Mouse (Mus musculus) heart, embryonic 11.5 days (tissue): ENCODE data around the gene Pla2g3. TPM values are rescaled to one million over a fixed set of nuclear protein-coding genes. Genes with fewer than 3 reads are reported as not detected.

ENCODE experiments used
- ATAC-seq: fragments of 200-750 bp; cut with Nextera tagmentation; replicated peaks from 2 replicates; pipeline ENCODE4 v1.8.0; 2017; ENCODE audit warnings: moderate library complexity; ENCODE audit not compliant: insufficient number of reproducible peaks, low FRiP score, low TSS enrichment
- H3K27ac ChIP-seq: fragments of 300-500 bp; sonication (generic); 2 replicates; pipeline ENCODE4 v1.5.1; 2014; ENCODE audit warnings: mild to moderate bottlenecking, low read depth, low read length
- H3K27me3 ChIP-seq: fragments of 300-500 bp; sonication (generic); 2 replicates; pipeline ENCODE4 v1.6.1; 2014; ENCODE audit warnings: mild to moderate bottlenecking, low read length, mixed read lengths; ENCODE audit not compliant: control insufficient read depth, insufficient read depth
- H3K36me3 ChIP-seq: fragments of 300-500 bp; sonication (generic); 2 replicates; pipeline ENCODE4 v1.6.1; 2014; ENCODE audit warnings: mild to moderate bottlenecking, low read length, moderate library complexity, mixed read lengths; ENCODE audit not compliant: control insufficient read depth, insufficient read depth
- H3K4me1 ChIP-seq: fragments of 300-500 bp; sonication (generic); 2 replicates; pipeline ENCODE4 v1.6.1; 2014; ENCODE audit warnings: low read length; ENCODE audit not compliant: control insufficient read depth, insufficient read depth
- H3K4me2 ChIP-seq: fragments of 300-500 bp; sonication (generic); 2 replicates; pipeline ENCODE4 v1.6.1; 2014; ENCODE audit warnings: mild to moderate bottlenecking, moderate library complexity
- H3K4me3 ChIP-seq: fragments of 300-500 bp; sonication (generic); 2 replicates; pipeline ENCODE4 v1.5.1; 2014; ENCODE audit warnings: low read depth, low read length
- H3K9ac ChIP-seq: fragments of 300-500 bp; sonication (generic); 2 replicates; pipeline ENCODE4 v1.6.1; 2014; ENCODE audit warnings: mild to moderate bottlenecking, low read depth, low read length, moderate library complexity
- H3K9me3 ChIP-seq: fragments of 300-500 bp; sonication (generic); replicated peaks from 2 replicates; pipeline ENCODE4 v1.6.1; 2016; ENCODE audit warnings: low read length; ENCODE audit not compliant: control insufficient read depth
- WGBS: fragments of 180-500 bp; shearing (Covaris S2); extraction: QIAGEN DNeasy Blood & Tissue Kit; methylation state at CpG from one replicate; pipeline ENCODE4 v1.1.7; 2014; ENCODE audit not compliant: insufficient replicate concordance; 5-methylcytosine and 5-hydroxymethylcytosine counted together
- polyA plus RNA-seq: library from polyadenylated mRNA; unstranded; fragments of >200 nt; fragmentation: Nextera tagmentation; extraction: Ambion mirVana; gene quantifications from 2 replicates; pipeline ENCODE4 v1.2.1, GENCODE M21; 2014

Pla2g3 gene
- polyA plus RNA-seq, 1 experiment from 2014 or later = 0.26 TPM

DNA sequence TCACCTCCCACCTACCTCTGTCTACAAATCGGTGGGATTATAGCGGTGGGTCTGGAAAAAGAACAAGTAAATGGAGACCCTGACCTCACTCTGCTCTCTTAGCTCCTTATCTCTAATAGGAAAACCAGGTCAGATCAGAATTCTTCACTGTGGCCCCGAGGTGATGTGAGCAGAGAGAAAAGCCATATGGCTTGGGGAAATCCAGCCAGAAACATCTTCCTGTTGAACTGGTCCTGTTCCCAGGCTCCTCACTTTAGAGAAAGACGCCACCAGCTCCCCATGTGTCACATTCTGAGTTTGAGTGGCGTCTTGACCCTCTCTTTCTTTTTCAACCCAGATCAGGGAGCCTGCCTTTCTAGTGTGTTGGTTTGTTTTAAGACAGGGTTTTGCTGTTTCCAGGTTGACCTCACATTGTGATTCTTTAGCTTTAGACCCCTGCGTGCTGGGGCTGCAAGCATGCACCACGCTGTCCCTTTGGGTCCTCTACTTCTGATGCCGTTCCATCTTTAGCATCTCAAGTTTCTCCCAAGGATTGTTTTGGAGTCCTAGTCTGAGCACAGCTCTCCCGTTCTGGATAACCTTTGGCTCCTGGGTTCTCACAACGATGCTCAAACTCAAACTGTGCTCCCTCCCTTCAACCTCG lies 31.8 kb downstream of the Pla2g3 start:
- peaks cover 5% of the 10 kb centered on the region; the same call in 1 of the 2 replicates for H3K27me3 ChIP-seq
- no peak for ATAC-seq
- peaks cover 22% of the 10 kb centered on the region for H3K4me1 ChIP-seq
- H3K4me2 ChIP-seq = no peak overlapping the region
- H3K9ac ChIP-seq = no peak overlapping the region
- no peaks in the 10 kb centered on the region for H3K9me3 ChIP-seq
- WGBS = 55% methylated on average over 11 of the region's 11 CpGs
- peaks cover 22% of the 10 kb centered on the region for H3K36me3 ChIP-seq
- no peak overlapping the region for H3K4me3 ChIP-seq
- no peak overlapping the region for H3K27ac ChIP-seq

DNA sequence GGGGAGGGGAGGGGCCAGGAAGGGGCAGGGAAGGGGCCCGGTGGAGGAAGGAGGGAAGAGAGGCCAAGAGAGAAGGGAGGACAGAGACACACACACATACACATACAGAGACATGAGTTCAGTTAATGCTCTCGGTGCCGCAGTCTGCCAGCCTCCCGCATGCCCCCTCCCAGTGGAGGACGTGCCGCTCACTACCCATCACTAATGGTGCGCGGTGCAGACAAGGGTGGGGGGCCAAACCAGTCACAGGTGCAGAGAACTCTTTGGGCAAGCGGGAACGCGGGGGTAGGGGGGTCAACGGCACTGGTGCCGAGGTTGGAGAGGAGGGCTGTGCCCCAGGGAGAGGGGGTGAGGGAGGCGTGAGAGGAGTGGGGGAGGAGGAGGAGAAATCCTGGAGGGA lies 32.8 kb downstream of the Pla2g3 start:
- WGBS = 73% methylated on average over 14 of the region's 14 CpGs
- H3K27me3 ChIP-seq = peaks cover 5% of the 10 kb centered on the region; the same call in 1 of the 2 replicates
- peaks cover 17% of the 10 kb centered on the region for H3K4me1 ChIP-seq
- no peak overlapping the region for H3K9ac ChIP-seq
- no peak for ATAC-seq
- H3K4me3 ChIP-seq = no peak overlapping the region
- H3K9me3 ChIP-seq = no peaks in the 10 kb centered on the region
- H3K4me2 ChIP-seq = no peak overlapping the region
- no peak overlapping the region for H3K27ac ChIP-seq
- peaks cover 26% of the 10 kb centered on the region for H3K36me3 ChIP-seq

DNA sequence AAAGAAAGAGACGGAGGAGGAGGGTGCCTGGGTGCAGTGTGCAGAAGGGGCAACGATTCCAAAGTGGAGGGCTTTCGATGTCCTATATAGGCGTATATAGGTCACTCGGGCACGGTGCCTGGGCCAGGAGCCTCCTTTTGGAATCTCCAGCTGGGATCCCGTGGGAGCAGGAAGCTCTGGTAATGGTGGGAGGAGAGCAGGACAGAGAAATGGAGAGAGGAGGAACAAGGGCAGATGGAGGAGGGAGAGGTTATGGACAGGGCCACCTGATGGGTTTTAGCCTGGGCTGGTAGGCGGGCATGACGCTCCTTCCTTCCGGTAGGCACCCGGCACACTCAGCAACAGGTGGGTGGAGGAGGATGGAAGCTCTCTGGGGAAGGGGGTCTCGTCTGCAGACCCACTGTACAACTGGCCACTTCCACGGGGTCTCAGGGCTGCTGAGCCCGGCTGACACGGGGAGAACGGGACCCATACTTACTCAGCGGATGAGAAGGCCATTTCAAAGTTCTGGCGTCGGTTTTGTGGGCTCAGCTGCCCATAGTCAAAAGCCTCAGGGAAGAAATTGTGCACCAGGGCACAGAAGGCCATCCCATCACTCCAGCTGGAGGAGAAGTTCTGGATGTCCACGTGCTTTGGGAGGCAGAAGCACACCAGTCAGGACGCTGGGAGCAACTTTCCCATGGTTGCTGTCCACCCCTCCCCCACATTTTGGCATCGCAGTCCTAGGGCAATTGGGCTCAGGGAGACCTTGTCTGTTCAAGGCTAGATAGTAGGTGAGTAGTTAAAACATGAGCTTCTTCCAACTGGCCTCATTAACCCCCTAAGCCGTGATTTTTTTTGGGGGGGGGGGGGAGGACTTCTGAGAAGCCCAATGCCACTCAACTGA lies 33.5 kb downstream of the Pla2g3 start:
- WGBS = 85% methylated on average over 23 of the region's 23 CpGs
- Histone ChIP-seq H3K36me3 (peaks cover 30% of the 10 kb centered on the region), H3K27ac (no peak overlapping the region), H3K4me1 (peaks cover 17% of the 10 kb centered on the region), H3K4me2 (no peak overlapping the region), H3K9me3 (no peaks in the 10 kb centered on the region), H3K4me3 (no peak overlapping the region), H3K9ac (no peak overlapping the region), H3K27me3 (peaks cover 1% of the 10 kb centered on the region; the same call in 1 of the 2 replicates)
- ATAC-seq = no peak

DNA sequence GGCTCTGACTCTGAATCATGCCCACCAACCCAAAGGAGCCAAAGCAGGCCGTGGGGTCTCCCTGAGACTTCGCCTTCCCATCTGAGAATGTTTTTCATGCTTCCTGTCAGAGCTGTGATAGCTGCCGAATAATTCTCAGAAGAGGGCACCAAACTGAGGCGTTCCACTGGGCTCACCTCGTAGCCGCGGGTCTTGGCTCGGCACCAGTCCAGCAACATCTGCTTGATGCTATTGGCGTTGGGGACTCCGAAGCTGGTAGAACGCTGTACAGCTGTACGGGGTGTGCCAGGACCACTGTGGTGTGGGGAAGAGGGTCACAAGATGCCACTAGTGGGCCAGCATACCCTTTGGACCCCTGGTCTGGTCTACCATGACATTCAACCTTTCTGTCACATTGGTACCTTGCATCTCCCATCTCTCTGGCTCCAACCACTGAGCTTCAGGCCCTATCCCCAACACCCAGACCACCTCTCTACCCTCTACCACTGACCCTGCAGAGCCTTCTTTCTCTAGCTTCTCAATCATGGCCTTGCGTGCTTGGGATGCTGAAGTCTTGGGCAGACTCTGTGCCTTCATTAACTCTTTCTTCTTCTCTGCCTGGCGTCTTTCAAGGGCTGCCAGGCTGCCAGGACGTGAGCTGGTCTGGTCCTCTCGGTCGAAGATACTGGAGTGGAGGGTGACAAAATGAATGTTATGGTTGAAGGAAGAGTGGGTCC lies 34.4 kb downstream of the Pla2g3 start:
- no peak for ATAC-seq
- Histone ChIP-seq H3K4me1 (peaks cover 16% of the 10 kb centered on the region), H3K9ac (no peak overlapping the region), H3K4me2 (no peak overlapping the region), H3K9me3 (no peaks in the 10 kb centered on the region), H3K27ac (no peak overlapping the region), H3K27me3 (no peaks in the 10 kb centered on the region), H3K36me3 (peaks cover 32% of the 10 kb centered on the region), H3K4me3 (no peak overlapping the region)
- 85% methylated on average over 17 of the region's 17 CpGs for WGBS

DNA sequence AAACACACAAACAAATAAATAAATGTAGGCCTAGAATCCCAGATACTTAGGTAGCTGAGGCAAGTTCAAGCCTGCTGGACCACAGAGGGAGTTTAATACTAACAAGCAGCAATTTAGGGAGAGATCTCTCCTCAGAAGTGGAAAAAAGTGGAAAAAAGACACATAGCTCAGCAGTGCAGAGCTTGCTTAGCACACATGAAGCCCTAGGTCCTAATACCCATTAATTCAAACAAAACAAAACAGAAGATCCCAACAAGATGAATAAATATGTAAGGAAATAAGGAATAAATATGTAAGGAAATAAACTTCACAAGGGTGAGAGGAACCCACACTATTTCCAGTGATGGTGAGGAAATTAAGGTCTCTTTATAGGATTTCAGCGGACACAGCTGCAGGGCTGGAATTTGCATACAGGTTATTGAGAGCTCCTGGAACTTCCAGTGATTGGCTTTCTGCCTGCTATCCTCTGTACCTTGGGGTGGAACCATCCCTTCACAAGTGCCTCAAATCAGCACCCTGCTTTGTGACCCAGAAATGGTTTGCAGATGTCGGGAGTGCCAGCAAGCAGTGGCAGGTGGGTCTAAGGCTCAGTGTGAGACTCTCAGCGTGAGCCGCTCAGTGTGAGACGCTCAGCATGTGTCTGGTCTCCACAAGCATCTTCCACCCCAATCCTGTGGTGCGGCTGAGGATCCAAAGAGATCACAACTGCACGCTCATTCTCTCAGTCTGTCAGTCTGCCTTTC lies 35.9 kb downstream of the Pla2g3 start:
- Histone ChIP-seq H3K9me3 (no peaks in the 10 kb centered on the region), H3K36me3 (peaks cover 35% of the 10 kb centered on the region), H3K9ac (no peak overlapping the region), H3K4me1 (peaks cover 13% of the 10 kb centered on the region), H3K4me3 (no peak overlapping the region), H3K27ac (no peak overlapping the region), H3K27me3 (no peaks in the 10 kb centered on the region), H3K4me2 (no peak overlapping the region)
- ATAC-seq = no peak
- 84% methylated on average over 7 of the region's 7 CpGs for WGBS

DNA sequence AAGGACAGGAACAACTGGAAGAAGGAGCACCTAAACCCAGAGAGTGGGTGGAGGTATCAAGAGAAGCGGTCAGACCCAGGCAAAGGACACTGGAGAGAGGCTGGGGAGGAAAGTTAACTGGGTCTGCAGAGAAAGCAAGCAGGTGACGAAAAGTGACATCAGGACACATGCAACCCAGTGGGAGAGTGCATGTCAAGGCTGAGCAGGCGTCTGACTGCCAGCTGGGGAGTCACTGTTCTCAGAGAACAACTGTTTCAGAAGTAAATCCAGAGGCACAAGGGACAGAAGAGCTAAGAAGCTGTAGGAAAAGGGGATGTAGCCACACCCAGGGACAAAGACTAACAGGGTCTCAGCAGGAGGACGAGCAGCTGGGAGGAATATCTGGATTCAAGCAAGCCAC lies 37.5 kb downstream of the Pla2g3 start:
- H3K27me3 ChIP-seq = no peaks in the 10 kb centered on the region
- no peak overlapping the region for H3K4me3 ChIP-seq
- peaks cover 42% of the 10 kb centered on the region for H3K36me3 ChIP-seq
- H3K9me3 ChIP-seq = no peaks in the 10 kb centered on the region
- no peak overlapping the region for H3K27ac ChIP-seq
- no peak overlapping the region for H3K4me2 ChIP-seq
- ATAC-seq = no peak
- WGBS = 78% methylated on average over 4 of the region's 4 CpGs
- no peak overlapping the region for H3K9ac ChIP-seq
- peaks cover 13% of the 10 kb centered on the region for H3K4me1 ChIP-seq

DNA sequence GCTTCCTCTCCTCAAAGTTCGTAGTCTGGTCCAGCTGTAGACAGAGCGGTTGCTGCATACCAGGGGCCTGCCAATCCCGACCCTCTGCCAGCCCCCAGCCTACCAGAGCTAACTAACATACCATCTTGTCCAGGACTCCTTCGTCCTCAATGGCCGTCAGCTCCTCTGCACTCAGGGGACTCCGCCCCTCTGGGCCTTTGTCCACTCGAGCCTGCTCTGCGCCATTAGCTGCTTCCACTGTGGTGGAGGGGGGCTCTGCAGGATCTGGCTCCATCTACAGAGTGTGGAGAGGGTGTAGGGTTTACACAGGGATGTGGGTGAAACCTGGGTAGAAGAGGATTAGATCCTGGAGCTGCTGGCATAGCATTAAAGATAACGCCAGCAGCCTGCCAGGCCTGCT lies 38.1 kb downstream of the Pla2g3 start:
- no peaks in the 10 kb centered on the region for H3K27me3 ChIP-seq
- no peak overlapping the region for H3K9ac ChIP-seq
- WGBS = 79% methylated on average over 9 of the region's 9 CpGs
- peaks cover 9% of the 10 kb centered on the region for H3K4me1 ChIP-seq
- peaks cover 44% of the 10 kb centered on the region for H3K36me3 ChIP-seq
- no peak overlapping the region for H3K4me2 ChIP-seq
- no peaks in the 10 kb centered on the region for H3K9me3 ChIP-seq
- ATAC-seq = no peak
- H3K27ac ChIP-seq = no peak overlapping the region
- no peak overlapping the region for H3K4me3 ChIP-seq
